Mouse (Mus musculus) olfactory bulb, adult 2 months (tissue): ENCODE measurements around the gene Ift22. TPM values are rescaled to one million over a fixed set of nuclear protein-coding genes. Genes with fewer than 3 reads are reported as not detected.
A peak's percentile ranks its signal among the peaks of the same experiment; 100 is the strongest.

ENCODE experiments used
- H3K27ac ChIP-seq: fragments of 200-500 bp; 2 replicates; pipeline ENCODE4 v1.5.1; 2012; ENCODE audit warnings: low read depth, low read length; ENCODE audit not compliant: insufficient read depth
- H3K4me1 ChIP-seq: fragments of 200-500 bp; 2 replicates; pipeline ENCODE4 v1.6.1; 2012; ENCODE audit warnings: low read length; ENCODE audit not compliant: control insufficient read depth, insufficient read depth
- H3K4me3 ChIP-seq: fragments of 200-500 bp; 2 replicates; pipeline ENCODE4 v1.5.1; 2012; ENCODE audit warnings: mild to moderate bottlenecking, low read depth, low read length, moderate library complexity; ENCODE audit not compliant: insufficient read depth
- CTCF ChIP-seq: fragments of 200-500 bp; IDR thresholded peaks from 2 replicates; pipeline ENCODE4 v1.5.1; 2012; ENCODE audit warnings: low read depth, mild to moderate bottlenecking, low read length, moderate library complexity; ENCODE audit not compliant: insufficient read depth
- POLR2A ChIP-seq: fragments of 200-500 bp; IDR thresholded peaks from 2 replicates; pipeline ENCODE4 v1.6.1; 2012; ENCODE audit warnings: mild to moderate bottlenecking, low read depth, low read length, moderate library complexity; ENCODE audit not compliant: insufficient read depth
- WGBS: fragments of 180-500 bp; shearing (Covaris S2); methylation state at CpG from one replicate; pipeline ENCODE4 v1.1.7; 2018; 5-methylcytosine and 5-hydroxymethylcytosine counted together
- polyA plus RNA-seq: library from polyadenylated mRNA; stranded (reverse); fragments of >200 nt; gene quantifications from 2 replicates; pipeline ENCODE4 v1.2.4, GENCODE M21; 2012; ENCODE audit warnings: low replicate concordance; ENCODE audit not compliant: missing spikeins, insufficient read depth, insufficient read length

Ift22 gene
- polyA plus RNA-seq, 1 experiment: not detected

DNA sequence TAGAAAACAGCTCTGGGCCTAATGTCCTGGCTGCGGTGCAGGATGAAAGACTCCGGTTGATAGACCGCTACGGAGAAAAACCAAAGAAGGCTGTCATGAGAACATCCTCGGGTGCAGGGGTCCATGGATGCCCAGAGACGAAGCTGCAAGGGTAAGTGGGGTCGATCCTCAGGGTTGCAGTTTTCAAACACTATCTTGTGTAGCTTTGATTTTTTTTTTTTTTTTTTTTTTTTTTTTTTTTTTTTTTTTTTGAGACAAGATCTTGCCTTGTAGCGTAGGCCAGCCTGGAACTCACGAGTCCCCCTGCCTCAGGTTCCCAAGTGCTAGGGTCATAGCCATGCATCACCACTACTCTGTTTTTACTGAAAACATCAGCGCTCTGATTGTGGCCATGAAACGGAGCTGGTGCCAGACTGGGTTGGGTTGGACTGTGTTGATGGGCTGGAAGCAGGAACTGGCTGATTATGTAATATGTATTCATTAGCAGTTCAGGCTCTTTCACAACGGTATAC, 45.5 kb downstream of the Ift22 start:
- 0 out of 2 replicates have a peak overlapping the region, but pooled peaks have one; percentile 35 for H3K27ac ChIP-seq
- TF ChIP-seq CTCF: no peak
- TF ChIP-seq POLR2A: no peak
- WGBS: under 1% methylated on average over 12 of the region's 12 CpGs
- peaks cover 19% of the 10 kb centered on the region for H3K4me1 ChIP-seq
- H3K4me3 ChIP-seq: peak overlapping the region; percentile 59

DNA sequence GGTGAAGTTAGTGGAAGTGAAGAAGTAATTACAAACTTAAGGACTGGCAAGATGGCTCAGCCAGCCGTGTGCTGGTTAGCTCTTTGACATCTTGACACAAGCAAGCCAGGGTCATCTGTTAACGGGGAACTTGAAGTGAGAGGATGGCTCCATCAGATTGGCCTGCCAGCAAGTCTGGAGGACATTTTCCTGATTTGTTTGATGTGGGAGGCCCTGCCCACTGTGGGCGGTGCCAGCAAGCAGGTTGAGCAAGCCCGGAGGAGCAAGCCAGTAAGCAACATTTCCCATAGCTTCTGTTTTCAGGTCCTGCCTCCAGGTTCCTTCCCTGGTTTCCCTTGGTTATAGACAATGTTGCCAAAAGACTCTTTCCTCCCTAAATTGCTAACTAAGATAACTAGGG, 47.7 kb downstream of the Ift22 start:
- Histone ChIP-seq H3K4me3 (no peak overlapping the region), H3K27ac (no peak overlapping the region), H3K4me1 (peaks cover 18% of the 10 kb centered on the region)
- 89% methylated on average over 4 of the region's 4 CpGs for WGBS
- TF ChIP-seq POLR2A (no peak), CTCF (no peak)

DNA sequence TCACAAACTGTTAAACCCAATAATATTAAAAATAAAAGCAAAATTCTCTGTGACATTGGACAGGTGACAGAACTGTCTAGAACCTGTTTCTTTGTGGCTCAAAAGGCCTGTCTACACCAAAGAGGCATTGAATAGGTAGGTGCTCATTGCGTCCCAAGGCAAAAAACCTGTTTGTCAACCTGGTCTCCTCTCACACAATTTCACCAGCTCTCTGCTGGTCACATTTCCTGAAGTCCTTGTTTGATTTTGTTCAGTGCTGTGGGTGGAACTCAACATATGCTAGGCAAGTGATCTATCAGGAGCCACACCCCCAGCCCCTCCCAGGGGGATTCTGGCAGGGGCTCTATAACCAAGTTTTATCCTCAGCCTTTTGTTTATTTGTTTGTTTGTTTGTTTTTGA, 49.3 kb downstream of the Ift22 start:
- TF ChIP-seq CTCF (no peak), POLR2A (no peak)
- 100% methylated on average over 1 of the region's 1 CpGs for WGBS
- H3K4me3 ChIP-seq: no peak overlapping the region
- H3K27ac ChIP-seq: no peak overlapping the region
- peaks cover 24% of the 10 kb centered on the region for H3K4me1 ChIP-seq

DNA sequence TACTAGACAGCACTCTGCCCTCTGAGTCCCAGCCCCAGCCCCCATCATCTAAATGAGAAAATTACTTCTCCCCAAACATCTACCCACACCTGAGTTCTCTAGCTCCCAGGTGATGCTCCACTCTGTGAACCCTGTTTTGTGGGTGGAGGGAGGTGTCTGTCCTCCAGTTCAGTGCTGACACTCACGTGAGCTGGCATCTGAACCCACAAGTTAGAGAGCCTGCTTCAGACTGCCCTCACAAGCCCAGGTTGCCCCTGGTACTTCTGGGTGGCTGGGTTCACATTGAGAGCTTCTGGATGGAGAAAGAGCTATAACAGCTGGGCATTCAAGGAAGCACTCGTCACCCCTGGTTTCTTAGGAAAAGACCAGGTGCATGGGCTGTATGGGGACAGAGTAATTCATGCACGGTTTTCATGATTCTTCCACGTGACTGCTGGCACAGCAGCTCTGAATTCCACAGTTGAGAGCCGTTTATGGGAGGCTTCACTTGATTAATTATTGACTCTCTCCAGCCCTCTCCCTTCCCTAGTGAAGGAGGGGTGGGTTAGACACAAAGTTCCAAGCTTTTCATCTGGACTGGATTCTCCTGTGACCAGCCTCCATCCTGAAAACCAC, 51.1 kb downstream of the Ift22 start:
- TF ChIP-seq CTCF: no peak
- TF ChIP-seq POLR2A: no peak
- H3K4me1 ChIP-seq: peaks cover 28% of the 10 kb centered on the region
- H3K27ac ChIP-seq: no peak overlapping the region
- WGBS: 51% methylated on average over 5 of the region's 5 CpGs
- H3K4me3 ChIP-seq: no peak overlapping the region

DNA sequence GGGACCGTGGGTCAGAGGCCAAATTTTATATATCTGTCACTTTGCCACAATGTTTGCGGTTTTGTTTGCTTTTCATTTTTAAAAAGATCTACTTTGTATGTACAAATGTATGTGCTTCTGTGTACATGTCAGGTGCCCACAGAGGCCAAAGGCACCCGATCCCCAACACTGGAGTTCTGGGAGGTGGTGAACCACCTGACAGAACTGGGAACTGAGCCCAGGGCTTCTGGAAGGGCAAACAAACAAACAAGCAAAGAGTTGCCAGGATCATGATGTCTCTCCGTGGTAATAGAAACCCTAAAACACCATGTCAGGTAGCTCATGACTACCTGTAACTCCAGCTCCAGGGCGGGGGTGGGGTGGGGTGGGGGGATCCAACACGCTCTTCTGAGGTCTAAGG, 52.1 kb downstream of the Ift22 start:
- Histone ChIP-seq H3K4me1 (peaks cover 23% of the 10 kb centered on the region), H3K4me3 (no peak overlapping the region), H3K27ac (no peak overlapping the region)
- WGBS: 75% methylated on average over 6 of the region's 6 CpGs
- TF ChIP-seq POLR2A (no peak), CTCF (no peak)

DNA sequence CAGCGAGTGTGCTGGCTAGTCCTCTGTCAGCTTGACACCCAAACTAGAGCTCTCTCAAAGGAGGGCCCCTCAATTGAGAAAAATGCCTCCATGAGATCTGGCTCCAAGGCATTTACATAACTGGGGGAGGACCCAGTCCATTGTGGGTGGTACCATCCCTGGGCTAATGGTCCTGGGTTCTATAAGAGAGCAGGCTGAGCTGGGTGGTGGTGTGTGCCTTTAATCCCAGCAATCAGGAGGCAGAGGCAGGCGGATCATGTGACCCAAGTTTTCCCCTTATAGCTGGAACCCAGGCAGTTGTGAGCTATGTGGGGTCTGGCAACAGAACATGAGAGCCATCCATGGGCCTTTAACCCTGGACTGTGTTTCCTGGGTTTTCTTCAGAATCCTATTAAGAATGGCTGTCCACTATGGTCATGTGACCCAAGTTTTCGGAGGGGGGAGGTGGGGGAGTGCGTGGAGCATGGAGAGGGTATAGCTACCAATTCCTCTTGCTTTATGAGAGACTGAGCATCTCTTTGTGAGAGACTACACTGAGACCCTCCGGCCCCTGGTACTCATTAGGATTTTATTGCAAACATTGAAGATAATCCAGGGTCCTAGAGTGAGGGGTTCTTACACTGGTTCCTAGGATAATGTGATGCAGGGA, 53.5 kb downstream of the Ift22 start:
- Histone ChIP-seq H3K27ac (peak overlapping the region; percentile 53; the same call in 1 of the 2 replicates), H3K4me3 (peak overlapping the region; percentile 85), H3K4me1 (peaks cover 20% of the 10 kb centered on the region)
- TF ChIP-seq CTCF (no peak), POLR2A (no peak)
- 26% methylated on average over 5 of the region's 5 CpGs for WGBS

DNA sequence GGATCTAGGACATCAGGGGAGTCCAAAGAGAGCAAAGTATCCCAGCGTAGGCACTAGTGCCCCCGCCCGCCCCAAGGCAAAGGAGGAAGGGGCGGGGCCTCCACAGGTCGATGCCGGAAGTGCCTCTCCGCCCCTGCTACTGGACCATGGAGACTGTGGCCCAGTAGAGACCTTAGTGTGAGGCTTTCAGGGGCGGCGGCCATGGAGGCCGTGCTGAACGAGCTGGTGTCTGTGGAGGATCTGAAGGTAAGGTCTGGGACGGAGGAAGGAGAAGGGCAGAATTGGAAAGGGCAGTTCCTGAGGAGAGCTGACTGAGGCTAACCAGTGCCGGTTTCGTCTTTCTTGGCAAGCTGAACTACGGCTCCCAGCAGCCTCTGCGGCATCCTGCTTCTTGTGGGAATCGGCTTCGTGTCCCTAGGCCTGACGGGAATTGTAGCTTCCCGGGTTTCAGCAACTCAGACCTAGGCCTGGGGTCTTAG, 54.1 kb downstream of the Ift22 start:
- H3K4me3 ChIP-seq: peak overlapping the region; percentile 85
- H3K27ac ChIP-seq: peak overlapping the region; percentile 97
- 0% methylated on average over 20 of the region's 20 CpGs for WGBS
- peaks cover 15% of the 10 kb centered on the region; the same call in 1 of the 2 replicates for H3K4me1 ChIP-seq
- no peak for TF ChIP-seq CTCF
- peak; percentile 85 for TF ChIP-seq POLR2A

DNA sequence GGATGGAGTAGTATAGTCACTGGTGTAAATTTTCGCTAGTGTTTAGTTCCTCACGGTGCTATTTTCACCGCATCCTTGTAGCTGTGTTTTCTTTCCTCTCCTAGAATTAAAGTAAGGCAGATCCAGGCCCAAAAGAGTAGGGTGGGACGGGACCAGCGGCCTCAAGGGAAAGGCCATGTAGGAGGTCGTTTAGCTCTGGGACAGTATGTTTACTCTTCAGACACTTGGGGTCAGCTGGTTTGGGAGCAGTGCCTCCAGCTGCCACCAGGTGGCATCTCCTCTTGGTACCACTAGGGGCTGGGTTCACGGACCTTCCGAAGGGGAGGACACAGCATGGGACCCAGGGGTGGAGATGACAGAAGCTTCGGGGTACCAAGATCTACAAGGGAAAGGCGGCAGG, 54.6 kb downstream of the Ift22 start:
- Histone ChIP-seq H3K27ac (peak overlapping the region; percentile 82), H3K4me1 (peaks cover 15% of the 10 kb centered on the region; the same call in 1 of the 2 replicates), H3K4me3 (peak overlapping the region; percentile 85)
- TF ChIP-seq CTCF (peak; percentile 94), POLR2A (no peak)
- under 1% methylated on average over 10 of the region's 10 CpGs for WGBS

DNA sequence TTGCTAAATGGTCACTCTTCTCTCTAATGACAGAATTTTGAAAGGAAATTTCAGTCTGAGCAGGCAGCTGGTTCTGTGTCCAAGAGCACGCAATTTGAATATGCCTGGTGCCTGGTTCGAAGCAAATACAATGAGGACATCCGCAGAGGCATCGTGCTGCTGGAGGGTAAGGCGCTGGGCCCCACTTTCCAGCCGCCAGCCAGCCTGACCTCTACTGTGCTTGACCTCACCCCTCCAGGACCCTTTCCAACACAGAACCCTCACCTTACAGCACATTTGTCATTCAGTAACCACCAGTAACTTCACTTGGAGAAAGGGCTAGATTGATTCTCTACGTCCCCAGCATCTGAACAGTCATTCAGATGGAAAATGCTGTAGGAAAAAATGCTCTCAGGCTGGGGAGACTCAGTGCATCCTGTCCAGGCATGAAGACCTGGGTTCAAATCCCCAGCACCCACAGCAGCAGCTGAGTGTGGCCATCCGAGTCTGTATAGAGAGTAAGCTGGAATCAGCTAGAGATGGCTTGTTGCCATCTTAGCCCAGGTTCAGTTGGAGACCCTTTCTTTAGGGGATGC, 55.1 kb downstream of the Ift22 start:
- Histone ChIP-seq H3K4me3 (peak overlapping the region; percentile 85), H3K4me1 (peaks cover 15% of the 10 kb centered on the region; the same call in 1 of the 2 replicates), H3K27ac (no peak overlapping the region)
- TF ChIP-seq POLR2A: no peak
- TF ChIP-seq CTCF: no peak
- WGBS: 63% methylated on average over 8 of the region's 8 CpGs

Other genes starting within 250 kb of the Ift22 start
- gene Myl10, start 215.0 kb upstream of the Ift22 start, polyA plus RNA-seq: not detected in 2 replicates
- not detected in 2 replicates for gene Col26a1, start 24.9 kb upstream of the Ift22 start, polyA plus RNA-seq
- not detected in 2 replicates for gene Fis1, start 45.1 kb downstream of the Ift22 start, polyA plus RNA-seq
- gene Cldn15, start 58.5 kb downstream of the Ift22 start, polyA plus RNA-seq: not detected in 2 replicates
- not detected in 2 replicates for gene Plod3, start 78.9 kb downstream of the Ift22 start, polyA plus RNA-seq
- not detected in 2 replicates for gene Znhit1, start 79.9 kb downstream of the Ift22 start, polyA plus RNA-seq
- gene Vgf, start 118.2 kb downstream of the Ift22 start, polyA plus RNA-seq: not detected in 2 replicates
- gene Ap1s1, start 138.0 kb downstream of the Ift22 start, polyA plus RNA-seq: not detected in 2 replicates
- gene Serpine1, start 164.1 kb downstream of the Ift22 start, polyA plus RNA-seq: not detected in 2 replicates
- gene Trim56, start 208.1 kb downstream of the Ift22 start, polyA plus RNA-seq: 43.5 TPM in 1 of 2 replicates, not detected in the other
- not detected in 2 replicates for gene Muc3, start 241.2 kb downstream of the Ift22 start, polyA plus RNA-seq